Mouse (Mus musculus): ENCODE data around the gene Krt90.
"Not testable (repeated sequence)": the region's sequence is repeated elsewhere in the genome, so short reads cannot be mapped to it uniquely, and the experiment has no call there.

The Krt90 gene

GRCm38 (mm10) chr15:101562850-101563249 is at the start of gene Krt90:
Krt90 (minus strand) TSS chr15:101562950.
- no peak for DNase-seq

GRCm38 (mm10) chr15:101599123-101599522 is 36.4 kb upstream of the Krt90 start:
- DNase-seq: no peak

- DNase-seq: peak in 1 of 2 experiments; percentile 16
Observed at GRCm38 (mm10) chr15:101588216-101588615, 25.5 kb upstream of the Krt90 start.

- no peak for DNase-seq
Observed at GRCm38 (mm10) chr15:101584456-101584855, 21.7 kb upstream of the Krt90 start.

GRCm38 (mm10) chr15:101583211-101583965 is 20.6 kb upstream of the Krt90 start:
- no peak for DNase-seq

GRCm38 (mm10) chr15:101581701-101582100 is 19.0 kb upstream of the Krt90 start:
- DNase-seq: no peak

GRCm38 (mm10) chr15:101575506-101575905 is 12.8 kb upstream of the Krt90 start:
- DNase-seq: no peak

- no peak for DNase-seq
Observed at GRCm38 (mm10) chr15:101573796-101574345, 11.1 kb upstream of the Krt90 start, which contains the start of gene Krt75. Krt75 (minus strand) TSS chr15:101573904.

- peak; percentile 23 for DNase-seq
Observed at GRCm38 (mm10) chr15:101567780-101568179, 5.0 kb upstream of the Krt90 start.

GRCm38 (mm10) chr15:101558034-101558646 is 4.6 kb downstream of the Krt90 start:
- DNase-seq: peak; percentile 34 to 44

GRCm38 (mm10) chr15:101553169-101553568 is 9.6 kb downstream of the Krt90 start:
- peak; percentile 51 to 63 for DNase-seq

GRCm38 (mm10) chr15:101552188-101552587 is 10.6 kb downstream of the Krt90 start:
- DNase-seq: no peak

- DNase-seq: no peak
Observed at GRCm38 (mm10) chr15:101550567-101550966, 12.2 kb downstream of the Krt90 start, which contains the start of gene Krt82. Krt82 (minus strand) TSS chr15:101550667.

- no peak for DNase-seq
Observed at GRCm38 (mm10) chr15:101544478-101544877, 18.3 kb downstream of the Krt90 start.

GRCm38 (mm10) chr15:101542543-101542942 is 20.2 kb downstream of the Krt90 start:
- DNase-seq: peak; percentile 25

GRCm38 (mm10) chr15:101538580-101538900 is 24.2 kb downstream of the Krt90 start:
- no peak for DNase-seq

GRCm38 (mm10) chr15:101537864-101538579 is 24.7 kb downstream of the Krt90 start:
- no peak for DNase-seq

- DNase-seq: no peak
Observed at GRCm38 (mm10) chr15:101536054-101536850, 26.5 kb downstream of the Krt90 start.

- DNase-seq: no peak
Observed at GRCm38 (mm10) chr15:101532720-101533119, 30.0 kb downstream of the Krt90 start, which contains the start of gene Krt84. Krt84 (minus strand) TSS chr15:101532820.

GRCm38 (mm10) chr15:101522556-101523232 is 40.1 kb downstream of the Krt90 start:
- no peak for DNase-seq

GRCm38 (mm10) chr15:101519792-101520191 is 43.0 kb downstream of the Krt90 start:
- peak; percentile 89 to 92 for DNase-seq

- DNase-seq: not testable (repeated sequence)
Observed at GRCm38 (mm10) chr15:101517161-101517560, 45.6 kb downstream of the Krt90 start, which contains the start of gene Gm49425. Gm49425 (minus strand) TSS chr15:101517261.
